Mouse (Mus musculus) lung, embryonic 16.5 days (tissue): ENCODE measurements around the gene Sf3a1. TPM values are rescaled to one million over a fixed set of nuclear protein-coding genes. Genes with fewer than 3 reads are reported as not detected.

Source experiments
- ATAC-seq: fragments of 200-750 bp; cut with Nextera tagmentation; 2 replicates; pipeline ENCODE4 v1.8.0; 2017; ENCODE audit warnings: low read depth, mild to moderate bottlenecking, moderate library complexity
- H3K27ac ChIP-seq: fragments of 300-500 bp; sonication (generic); 2 replicates; pipeline ENCODE4 v1.5.1; 2014; ENCODE audit warnings: mild to moderate bottlenecking, control low read depth, low read length
- H3K27me3 ChIP-seq: fragments of 300-500 bp; sonication (generic); 2 replicates; pipeline ENCODE4 v1.6.1; 2014; ENCODE audit warnings: low read depth, low read length, mixed read lengths; ENCODE audit not compliant: control insufficient read depth, insufficient read depth
- H3K36me3 ChIP-seq: fragments of 300-500 bp; sonication (generic); 2 replicates; pipeline ENCODE4 v1.6.1; 2014; ENCODE audit warnings: low read length; ENCODE audit not compliant: control insufficient read depth, insufficient read depth
- H3K4me1 ChIP-seq: fragments of 300-500 bp; sonication (generic); replicated peaks from 2 replicates; pipeline ENCODE4 v1.6.1; 2014; ENCODE audit warnings: low read length, mixed read lengths; ENCODE audit not compliant: control insufficient read depth, insufficient read depth
- H3K4me2 ChIP-seq: fragments of 300-500 bp; sonication (generic); 2 replicates; pipeline ENCODE4 v1.6.1; 2014; ENCODE audit warnings: low read depth, low read length, control low read depth
- H3K4me3 ChIP-seq: fragments of 300-500 bp; sonication (generic); 2 replicates; pipeline ENCODE4 v1.5.1; 2014; ENCODE audit warnings: mild to moderate bottlenecking, low read length, control low read depth
- H3K9ac ChIP-seq: fragments of 300-500 bp; sonication (generic); 2 replicates; pipeline ENCODE4 v1.6.1; 2014; ENCODE audit warnings: low read length, control low read depth
- H3K9me3 ChIP-seq: fragments of 300-500 bp; sonication (generic); 2 replicates; pipeline ENCODE4 v1.6.1; 2016; ENCODE audit warnings: low read length; ENCODE audit not compliant: control insufficient read depth
- WGBS: fragments of 180-500 bp; shearing (Covaris S2); extraction: QIAGEN DNeasy Blood & Tissue Kit; methylation state at CpG from one replicate; pipeline ENCODE4 v1.1.7; 2014; 5-methylcytosine and 5-hydroxymethylcytosine counted together
- polyA plus RNA-seq: library from polyadenylated mRNA; unstranded; fragments of >200 nt; fragmentation: Nextera tagmentation; extraction: Ambion mirVana; gene quantifications from 2 replicates; pipeline ENCODE4 v1.2.1, GENCODE M21; 2015

Sf3a1 gene
- polyA plus RNA-seq, 1 experiment from 2014 or later: 48.9 TPM

GRCm38 (mm10) chr11:4205951-4206350 lies 45.8 kb downstream of the Sf3a1 start:
- Histone ChIP-seq H3K9me3 (no peaks in the 10 kb centered on the region), H3K27ac (no peak overlapping the region), H3K4me1 (peaks cover 16% of the 10 kb centered on the region; the same call in 1 of the 2 replicates), H3K4me2 (no peak overlapping the region), H3K27me3 (no peaks in the 10 kb centered on the region), H3K9ac (no peak overlapping the region), H3K4me3 (no peak overlapping the region), H3K36me3 (peaks cover 8% of the 10 kb centered on the region; the same call in 1 of the 2 replicates)
- WGBS: 82% methylated on average over 7 of the region's 7 CpGs
- no peak for ATAC-seq

GRCm38 (mm10) chr11:4206563-4206962 lies 46.4 kb downstream of the Sf3a1 start:
- H3K27ac ChIP-seq: no peak overlapping the region
- no peak for ATAC-seq
- no peak overlapping the region for H3K9ac ChIP-seq
- H3K4me1 ChIP-seq: peaks cover 16% of the 10 kb centered on the region; the same call in 1 of the 2 replicates
- 62% methylated on average over 6 of the region's 6 CpGs for WGBS
- H3K9me3 ChIP-seq: no peaks in the 10 kb centered on the region
- peaks cover 11% of the 10 kb centered on the region; the same call in 1 of the 2 replicates for H3K36me3 ChIP-seq
- H3K4me2 ChIP-seq: no peak overlapping the region
- H3K4me3 ChIP-seq: no peak overlapping the region
- H3K27me3 ChIP-seq: no peaks in the 10 kb centered on the region

- Histone ChIP-seq H3K27me3 (no peaks in the 10 kb centered on the region), H3K4me1 (peaks cover 11% of the 10 kb centered on the region; the same call in 1 of the 2 replicates), H3K4me2 (no peak overlapping the region), H3K27ac (no peak overlapping the region), H3K9me3 (no peaks in the 10 kb centered on the region), H3K4me3 (no peak overlapping the region), H3K9ac (no peak overlapping the region), H3K36me3 (peaks cover 11% of the 10 kb centered on the region; the same call in 1 of the 2 replicates)
- no peak for ATAC-seq
- WGBS: 87% methylated on average over 9 of the region's 9 CpGs
Observed at GRCm38 (mm10) chr11:4207655-4208054, 47.5 kb downstream of the Sf3a1 start.

GRCm38 (mm10) chr11:4209556-4209955 lies 49.4 kb downstream of the Sf3a1 start:
- Histone ChIP-seq H3K4me2 (no peak overlapping the region), H3K9ac (no peak overlapping the region), H3K27me3 (no peaks in the 10 kb centered on the region), H3K36me3 (peaks cover 13% of the 10 kb centered on the region; the same call in 1 of the 2 replicates), H3K4me3 (no peak overlapping the region), H3K27ac (no peak overlapping the region), H3K9me3 (no peaks in the 10 kb centered on the region), H3K4me1 (0 out of 2 replicates have a peak, but pooled peaks cover 2% of the 10 kb centered on the region)
- 76% methylated on average over 5 of the region's 5 CpGs for WGBS
- no peak for ATAC-seq

GRCm38 (mm10) chr11:4210786-4211185 lies 50.6 kb downstream of the Sf3a1 start:
- peaks cover 13% of the 10 kb centered on the region; the same call in 1 of the 2 replicates for H3K36me3 ChIP-seq
- no peaks in the 10 kb centered on the region for H3K27me3 ChIP-seq
- H3K27ac ChIP-seq: no peak overlapping the region
- no peaks in the 10 kb centered on the region for H3K4me1 ChIP-seq
- WGBS: 30% methylated on average over 1 of the region's 1 CpGs
- H3K9me3 ChIP-seq: no peaks in the 10 kb centered on the region
- no peak overlapping the region for H3K4me3 ChIP-seq
- no peak overlapping the region for H3K9ac ChIP-seq
- no peak overlapping the region for H3K4me2 ChIP-seq
- no peak for ATAC-seq

- Histone ChIP-seq H3K36me3 (peaks cover 8% of the 10 kb centered on the region; the same call in 1 of the 2 replicates), H3K9me3 (no peaks in the 10 kb centered on the region), H3K4me3 (no peak overlapping the region), H3K4me2 (no peak overlapping the region), H3K27ac (no peak overlapping the region), H3K4me1 (no peaks in the 10 kb centered on the region; the same call in none of the 2 replicates), H3K9ac (no peak overlapping the region), H3K27me3 (no peaks in the 10 kb centered on the region)
- no peak for ATAC-seq
- 90% methylated on average over 10 of the region's 10 CpGs for WGBS
Observed at GRCm38 (mm10) chr11:4213107-4213506, 53.0 kb downstream of the Sf3a1 start.

- Histone ChIP-seq H3K27ac (no peak overlapping the region), H3K4me2 (no peak overlapping the region), H3K9ac (no peak overlapping the region), H3K4me3 (no peak overlapping the region), H3K9me3 (no peaks in the 10 kb centered on the region), H3K36me3 (peaks cover 5% of the 10 kb centered on the region; the same call in 1 of the 2 replicates), H3K27me3 (no peaks in the 10 kb centered on the region), H3K4me1 (peaks cover 8% of the 10 kb centered on the region)
- no peak for ATAC-seq
- WGBS: 92% methylated on average over 14 of the region's 14 CpGs
Observed at GRCm38 (mm10) chr11:4214572-4214971, 54.4 kb downstream of the Sf3a1 start.

GRCm38 (mm10) chr11:4215061-4215460 lies 54.9 kb downstream of the Sf3a1 start:
- Histone ChIP-seq H3K9ac (no peak overlapping the region), H3K4me2 (no peak overlapping the region), H3K4me1 (peaks cover 8% of the 10 kb centered on the region), H3K9me3 (no peaks in the 10 kb centered on the region), H3K4me3 (no peak overlapping the region), H3K27ac (no peak overlapping the region), H3K27me3 (no peaks in the 10 kb centered on the region), H3K36me3 (peaks cover 5% of the 10 kb centered on the region; the same call in 1 of the 2 replicates)
- 76% methylated on average over 10 of the region's 10 CpGs for WGBS
- ATAC-seq: no peak

- no peak overlapping the region for H3K9ac ChIP-seq
- H3K9me3 ChIP-seq: no peaks in the 10 kb centered on the region
- WGBS: 73% methylated on average over 9 of the region's 9 CpGs
- H3K4me3 ChIP-seq: no peak overlapping the region
- H3K4me1 ChIP-seq: peaks cover 8% of the 10 kb centered on the region
- H3K36me3 ChIP-seq: peaks cover 4% of the 10 kb centered on the region; the same call in 1 of the 2 replicates
- no peak overlapping the region for H3K4me2 ChIP-seq
- H3K27me3 ChIP-seq: no peaks in the 10 kb centered on the region
- H3K27ac ChIP-seq: peak overlapping the region; percentile 68
- peak; percentile 30; the same call in 1 of the 2 replicates for ATAC-seq
Observed at GRCm38 (mm10) chr11:4216248-4217000, 56.3 kb downstream of the Sf3a1 start.
